Mouse (Mus musculus): ENCODE results near the gene Il10rb.

Gene Il10rb

GRCm38 (mm10) chr16:91382261-91382790, 23.6 kb upstream of the Il10rb start:
- no peak for DNase-seq

GRCm38 (mm10) chr16:91384221-91384620, 21.7 kb upstream of the Il10rb start:
- DNase-seq = no peak

GRCm38 (mm10) chr16:91385621-91386020, 20.3 kb upstream of the Il10rb start:
- peak; percentile 57 to 58 for DNase-seq

- no peak for DNase-seq
These were observed 19.4 kb upstream of the Il10rb start for GRCm38 (mm10) chr16:91386419-91387120.

GRCm38 (mm10) chr16:91387121-91387486, 18.9 kb upstream of the Il10rb start:
- no peak for DNase-seq

GRCm38 (mm10) chr16:91390100-91390499, 15.9 kb upstream of the Il10rb start:
- DNase-seq = no peak

- no peak for DNase-seq
These were observed 14.5 kb upstream of the Il10rb start, which contains the start of gene Gm21970 for GRCm38 (mm10) chr16:91391421-91391820. Gene Gm21970 (plus strand): TSS chr16:91391721.

GRCm38 (mm10) chr16:91394826-91395410, 11.0 kb upstream of the Il10rb start:
- no peak for DNase-seq

GRCm38 (mm10) chr16:91395633-91396392, 10.2 kb upstream of the Il10rb start:
- DNase-seq = no peak

GRCm38 (mm10) chr16:91396844-91397537, 9.0 kb upstream of the Il10rb start:
- no peak for DNase-seq

- no peak for DNase-seq
These were observed 7.9 kb upstream of the Il10rb start for GRCm38 (mm10) chr16:91398030-91398429.

- DNase-seq = no peak
These were observed 7.0 kb upstream of the Il10rb start for GRCm38 (mm10) chr16:91398944-91399343.

- no peak for DNase-seq
These were observed 4.3 kb upstream of the Il10rb start for GRCm38 (mm10) chr16:91401569-91402165.

GRCm38 (mm10) chr16:91403784-91404183, 2.2 kb upstream of the Il10rb start:
- DNase-seq = no peak

- no peak for DNase-seq
These were observed 1.8 kb upstream of the Il10rb start for GRCm38 (mm10) chr16:91404187-91404586.

GRCm38 (mm10) chr16:91404828-91405577, 961 bp upstream of the Il10rb start:
- no peak for DNase-seq

GRCm38 (mm10) chr16:91406585-91407220, 739 bp downstream of the Il10rb start:
- DNase-seq = peak; percentile 51 to 56

- DNase-seq = no peak
These were observed 7.3 kb downstream of the Il10rb start for GRCm38 (mm10) chr16:91413102-91413844.

GRCm38 (mm10) chr16:91415391-91416189, 9.6 kb downstream of the Il10rb start:
- no peak for DNase-seq

GRCm38 (mm10) chr16:91416357-91416756, 10.4 kb downstream of the Il10rb start:
- no peak for DNase-seq
